Mouse (Mus musculus): Measurements from ENCODE around the gene Parp16. TPM values are rescaled to one million over a fixed set of nuclear protein-coding genes. Genes with fewer than 3 reads are reported as not detected.

The Parp16 gene
- polyA plus RNA-seq, 1 experiment from 2014 or later: 6.1 TPM

GRCm38 (mm10) chr9:65225795-65226194 lies 30.6 kb downstream of the Parp16 start:
- H3K9me3 ChIP-seq (ENCODE audit: control insufficient read depth, low read length): no peaks in the 10 kb centered on the region
- H3K4me1 ChIP-seq (ENCODE audit: control insufficient read depth, insufficient read depth, low read length): no peaks in the 10 kb centered on the region
- H3K27me3 ChIP-seq (ENCODE audit: control insufficient read depth, insufficient read depth, low read length): no peaks in the 10 kb centered on the region
- ATAC-seq (ENCODE audit: insufficient read depth, low FRiP score, low TSS enrichment): no peak
- H3K4me3 ChIP-seq (ENCODE audit: low read depth, low read length): no peak overlapping the region
- H3K36me3 ChIP-seq (ENCODE audit: control insufficient read depth, insufficient read depth, low read length): no peaks in the 10 kb centered on the region
- WGBS: 39% methylated on average over 4 of the region's 4 CpGs
- H3K9ac ChIP-seq (ENCODE audit: low read length): no peak overlapping the region
- peak; percentile 30 for DNase-seq (ENCODE audit: low spot score)
- no peak overlapping the region for H3K27ac ChIP-seq (ENCODE audit: low read depth, low read length)
- no peak overlapping the region for H3K4me2 ChIP-seq (ENCODE audit: low read depth)

- DNase-seq (ENCODE audit: low spot score) (no peak), ATAC-seq (ENCODE audit: insufficient read depth, low FRiP score, low TSS enrichment) (no peak)
- no peak overlapping the region for H3K27ac ChIP-seq (ENCODE audit: low read depth, low read length)
- 74% methylated on average over 6 of the region's 6 CpGs for WGBS
- H3K4me1 ChIP-seq (ENCODE audit: control insufficient read depth, insufficient read depth, low read length): no peaks in the 10 kb centered on the region
- no peaks in the 10 kb centered on the region for H3K27me3 ChIP-seq (ENCODE audit: control insufficient read depth, insufficient read depth, low read length)
- no peak overlapping the region for H3K9ac ChIP-seq (ENCODE audit: low read length)
- no peak overlapping the region for H3K4me2 ChIP-seq (ENCODE audit: low read depth)
- H3K9me3 ChIP-seq (ENCODE audit: control insufficient read depth, low read length): no peaks in the 10 kb centered on the region
- no peak overlapping the region for H3K4me3 ChIP-seq (ENCODE audit: low read depth, low read length)
- no peaks in the 10 kb centered on the region for H3K36me3 ChIP-seq (ENCODE audit: control insufficient read depth, insufficient read depth, low read length)
Measured at GRCm38 (mm10) chr9:65230250-65230649, 35.1 kb downstream of the Parp16 start.

- Histone ChIP-seq H3K27me3 (ENCODE audit: control insufficient read depth, insufficient read depth, low read length) (no peaks in the 10 kb centered on the region), H3K9ac (ENCODE audit: low read length) (no peak overlapping the region), H3K4me3 (ENCODE audit: low read depth, low read length) (no peak overlapping the region), H3K4me1 (ENCODE audit: control insufficient read depth, insufficient read depth, low read length) (no peaks in the 10 kb centered on the region), H3K27ac (ENCODE audit: low read depth, low read length) (no peak overlapping the region), H3K9me3 (ENCODE audit: control insufficient read depth, low read length) (no peaks in the 10 kb centered on the region), H3K4me2 (ENCODE audit: low read depth) (no peak overlapping the region), H3K36me3 (ENCODE audit: control insufficient read depth, insufficient read depth, low read length) (no peaks in the 10 kb centered on the region)
- DNase-seq (ENCODE audit: low spot score): peak; percentile 51
- 54% methylated on average over 8 of the region's 8 CpGs for WGBS
- no peak for ATAC-seq (ENCODE audit: insufficient read depth, low FRiP score, low TSS enrichment)
Measured at GRCm38 (mm10) chr9:65231284-65231683, 36.1 kb downstream of the Parp16 start.

GRCm38 (mm10) chr9:65233243-65233985 lies 38.3 kb downstream of the Parp16 start:
- Histone ChIP-seq H3K4me1 (ENCODE audit: control insufficient read depth, insufficient read depth, low read length) (0 out of 2 replicates have a peak, but pooled peaks cover 5% of the 10 kb centered on the region), H3K4me2 (ENCODE audit: low read depth) (no peak overlapping the region), H3K9ac (ENCODE audit: low read length) (no peak overlapping the region), H3K9me3 (ENCODE audit: control insufficient read depth, low read length) (no peaks in the 10 kb centered on the region), H3K27me3 (ENCODE audit: control insufficient read depth, insufficient read depth, low read length) (no peaks in the 10 kb centered on the region), H3K4me3 (ENCODE audit: low read depth, low read length) (no peak overlapping the region), H3K36me3 (ENCODE audit: control insufficient read depth, insufficient read depth, low read length) (no peaks in the 10 kb centered on the region), H3K27ac (ENCODE audit: low read depth, low read length) (no peak overlapping the region)
- 82% methylated on average over 9 of the region's 9 CpGs for WGBS
- ATAC-seq (ENCODE audit: insufficient read depth, low FRiP score, low TSS enrichment) (no peak), DNase-seq (ENCODE audit: low spot score) (no peak)

GRCm38 (mm10) chr9:65234734-65235133 lies 39.6 kb downstream of the Parp16 start:
- Histone ChIP-seq H3K4me2 (ENCODE audit: low read depth) (no peak overlapping the region), H3K4me3 (ENCODE audit: low read depth, low read length) (no peak overlapping the region), H3K9ac (ENCODE audit: low read length) (no peak overlapping the region; the same call in 1 of the 2 replicates), H3K36me3 (ENCODE audit: control insufficient read depth, insufficient read depth, low read length) (no peaks in the 10 kb centered on the region), H3K27me3 (ENCODE audit: control insufficient read depth, insufficient read depth, low read length) (no peaks in the 10 kb centered on the region), H3K27ac (ENCODE audit: low read depth, low read length) (no peak overlapping the region), H3K9me3 (ENCODE audit: control insufficient read depth, low read length) (no peaks in the 10 kb centered on the region), H3K4me1 (ENCODE audit: control insufficient read depth, insufficient read depth, low read length) (0 out of 2 replicates have a peak, but pooled peaks cover 5% of the 10 kb centered on the region)
- DNase-seq (ENCODE audit: low spot score): no peak
- WGBS: 87% methylated on average over 3 of the region's 3 CpGs
- no peak for ATAC-seq (ENCODE audit: insufficient read depth, low FRiP score, low TSS enrichment)

GRCm38 (mm10) chr9:65235601-65236000 lies 40.4 kb downstream of the Parp16 start:
- 52% methylated on average over 1 of the region's 1 CpGs for WGBS
- no peaks in the 10 kb centered on the region for H3K9me3 ChIP-seq (ENCODE audit: control insufficient read depth, low read length)
- no peaks in the 10 kb centered on the region for H3K36me3 ChIP-seq (ENCODE audit: control insufficient read depth, insufficient read depth, low read length)
- no peak overlapping the region for H3K4me2 ChIP-seq (ENCODE audit: low read depth)
- ATAC-seq (ENCODE audit: insufficient read depth, low FRiP score, low TSS enrichment) (no peak), DNase-seq (ENCODE audit: low spot score) (no peak)
- no peaks in the 10 kb centered on the region for H3K27me3 ChIP-seq (ENCODE audit: control insufficient read depth, insufficient read depth, low read length)
- H3K9ac ChIP-seq (ENCODE audit: low read length): no peak overlapping the region
- H3K4me3 ChIP-seq (ENCODE audit: low read depth, low read length): no peak overlapping the region
- H3K4me1 ChIP-seq (ENCODE audit: control insufficient read depth, insufficient read depth, low read length): 0 out of 2 replicates have a peak, but pooled peaks cover 5% of the 10 kb centered on the region
- H3K27ac ChIP-seq (ENCODE audit: low read depth, low read length): no peak overlapping the region

- Histone ChIP-seq H3K27me3 (ENCODE audit: control insufficient read depth, insufficient read depth, low read length) (no peaks in the 10 kb centered on the region), H3K9ac (ENCODE audit: low read length) (no peak overlapping the region), H3K27ac (ENCODE audit: low read depth, low read length) (0 out of 2 replicates have a peak overlapping the region, but pooled peaks have one; percentile 29), H3K4me1 (ENCODE audit: control insufficient read depth, insufficient read depth, low read length) (0 out of 2 replicates have a peak, but pooled peaks cover 5% of the 10 kb centered on the region), H3K4me3 (ENCODE audit: low read depth, low read length) (no peak overlapping the region), H3K36me3 (ENCODE audit: control insufficient read depth, insufficient read depth, low read length) (no peaks in the 10 kb centered on the region), H3K9me3 (ENCODE audit: control insufficient read depth, low read length) (no peaks in the 10 kb centered on the region), H3K4me2 (ENCODE audit: low read depth) (no peak overlapping the region)
- no peak for ATAC-seq (ENCODE audit: insufficient read depth, low FRiP score, low TSS enrichment)
- WGBS: 82% methylated on average over 11 of the region's 11 CpGs
- no peak for DNase-seq (ENCODE audit: low spot score)
Measured at GRCm38 (mm10) chr9:65237616-65238015, 42.5 kb downstream of the Parp16 start.

- Histone ChIP-seq H3K4me2 (ENCODE audit: low read depth) (no peak overlapping the region), H3K27me3 (ENCODE audit: control insufficient read depth, insufficient read depth, low read length) (no peaks in the 10 kb centered on the region), H3K9ac (ENCODE audit: low read length) (no peak overlapping the region), H3K27ac (ENCODE audit: low read depth, low read length) (0 out of 2 replicates have a peak overlapping the region, but pooled peaks have one; percentile 29), H3K9me3 (ENCODE audit: control insufficient read depth, low read length) (no peaks in the 10 kb centered on the region), H3K4me1 (ENCODE audit: control insufficient read depth, insufficient read depth, low read length) (0 out of 2 replicates have a peak, but pooled peaks cover 9% of the 10 kb centered on the region), H3K36me3 (ENCODE audit: control insufficient read depth, insufficient read depth, low read length) (no peaks in the 10 kb centered on the region), H3K4me3 (ENCODE audit: low read depth, low read length) (no peak overlapping the region)
- no peak for ATAC-seq (ENCODE audit: insufficient read depth, low FRiP score, low TSS enrichment)
- DNase-seq (ENCODE audit: low spot score): no peak
- 50% methylated on average over 13 of the region's 13 CpGs for WGBS
Measured at GRCm38 (mm10) chr9:65238191-65238760, 43.1 kb downstream of the Parp16 start.

- Histone ChIP-seq H3K4me2 (ENCODE audit: low read depth) (no peak overlapping the region), H3K27me3 (ENCODE audit: control insufficient read depth, insufficient read depth, low read length) (no peaks in the 10 kb centered on the region), H3K36me3 (ENCODE audit: control insufficient read depth, insufficient read depth, low read length) (no peaks in the 10 kb centered on the region), H3K9ac (ENCODE audit: low read length) (no peak overlapping the region), H3K4me3 (ENCODE audit: low read depth, low read length) (no peak overlapping the region), H3K9me3 (ENCODE audit: control insufficient read depth, low read length) (no peaks in the 10 kb centered on the region), H3K4me1 (ENCODE audit: control insufficient read depth, insufficient read depth, low read length) (0 out of 2 replicates have a peak, but pooled peaks cover 9% of the 10 kb centered on the region), H3K27ac (ENCODE audit: low read depth, low read length) (no peak overlapping the region)
- DNase-seq (ENCODE audit: low spot score): no peak
- no peak for ATAC-seq (ENCODE audit: insufficient read depth, low FRiP score, low TSS enrichment)
- WGBS: 94% methylated on average over 4 of the region's 4 CpGs
Measured at GRCm38 (mm10) chr9:65239176-65239575, 44.0 kb downstream of the Parp16 start.
